Mouse (Mus musculus): ENCODE results near the gene Coro2a. TPM values are rescaled to one million over a fixed set of nuclear protein-coding genes. Genes with fewer than 3 reads are reported as not detected.

Coro2a gene
- total RNA-seq, 2 experiments from 2014 or later, result 3.3 to 15.9 TPM

DNA sequence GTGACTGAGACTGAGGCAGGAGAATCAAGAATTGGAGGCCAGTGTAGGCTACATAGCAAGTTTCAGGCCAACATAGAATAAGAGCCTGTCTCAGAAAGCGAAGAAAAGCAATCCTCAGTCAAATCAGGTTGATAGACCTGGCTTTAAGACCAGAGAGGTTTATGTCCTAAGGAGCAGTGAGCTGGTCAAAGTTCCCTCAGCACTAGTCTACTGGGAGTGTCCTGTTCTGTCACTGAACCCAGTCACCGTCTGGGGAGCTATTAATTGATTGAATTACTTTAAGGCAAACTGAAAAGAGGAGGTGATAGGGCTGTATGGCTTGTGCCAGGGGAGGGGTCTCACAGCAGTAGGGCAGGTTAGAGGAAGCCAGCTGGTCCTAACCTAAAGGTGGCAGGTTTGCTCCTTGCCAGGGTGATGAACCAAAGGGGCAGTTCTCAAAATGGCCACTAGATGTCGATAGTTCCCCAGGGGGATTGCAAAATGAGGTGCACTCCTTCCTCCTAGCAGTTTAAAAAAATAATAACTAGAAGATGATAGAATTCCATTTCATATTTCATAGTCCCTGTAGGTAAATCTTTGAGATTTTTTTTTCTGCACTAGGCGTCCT, 104.6 kb downstream of the Coro2a start:
- ATAC-seq (replicated peaks; ENCODE audit: low FRiP score, poor library complexity, severe bottlenecking), result peak; percentile 78

DNA sequence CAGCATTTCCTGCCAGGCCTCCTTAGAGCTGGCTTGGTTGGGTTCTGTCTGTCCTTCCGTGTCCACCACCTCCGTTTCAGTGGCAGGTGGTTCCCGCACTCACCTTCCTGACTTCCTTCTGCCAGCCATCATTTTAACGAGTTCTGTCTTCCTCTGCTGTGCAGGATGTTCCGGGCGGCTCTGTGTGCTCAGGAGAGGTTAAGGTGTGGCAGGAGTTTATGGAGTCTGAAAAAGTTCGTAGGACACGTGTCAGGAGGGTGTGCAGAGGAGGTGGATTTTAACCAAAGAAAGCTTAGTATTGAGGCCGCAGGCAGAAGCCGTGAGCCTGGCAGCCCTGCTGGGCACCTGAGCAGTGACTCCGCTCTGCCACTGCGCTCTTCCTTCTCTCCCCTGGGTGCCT, 106.5 kb downstream of the Coro2a start:
- no peak for ATAC-seq (replicated peaks; ENCODE audit: low FRiP score, poor library complexity, severe bottlenecking)

DNA sequence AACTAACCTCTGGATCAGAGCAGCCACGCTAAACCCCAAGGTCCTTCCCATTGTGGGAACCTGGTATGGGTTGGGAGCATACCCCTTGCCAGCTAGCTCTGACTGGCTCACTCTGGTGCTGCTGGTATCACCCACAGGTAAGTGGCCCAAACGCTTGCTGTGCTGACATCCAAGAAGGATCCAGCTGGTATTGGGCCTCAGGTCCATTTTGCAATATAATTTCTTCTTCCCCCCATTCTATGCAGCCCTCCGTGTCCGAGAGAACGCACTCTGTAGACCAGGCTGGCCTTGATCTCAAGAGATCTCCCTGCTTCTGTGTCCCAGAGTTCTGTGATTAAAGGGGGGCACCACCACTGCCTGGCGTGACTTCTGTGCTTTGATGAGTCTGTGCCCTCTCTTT, 108.9 kb downstream of the Coro2a start:
- ATAC-seq (replicated peaks; ENCODE audit: low FRiP score, poor library complexity, severe bottlenecking), result no peak

DNA sequence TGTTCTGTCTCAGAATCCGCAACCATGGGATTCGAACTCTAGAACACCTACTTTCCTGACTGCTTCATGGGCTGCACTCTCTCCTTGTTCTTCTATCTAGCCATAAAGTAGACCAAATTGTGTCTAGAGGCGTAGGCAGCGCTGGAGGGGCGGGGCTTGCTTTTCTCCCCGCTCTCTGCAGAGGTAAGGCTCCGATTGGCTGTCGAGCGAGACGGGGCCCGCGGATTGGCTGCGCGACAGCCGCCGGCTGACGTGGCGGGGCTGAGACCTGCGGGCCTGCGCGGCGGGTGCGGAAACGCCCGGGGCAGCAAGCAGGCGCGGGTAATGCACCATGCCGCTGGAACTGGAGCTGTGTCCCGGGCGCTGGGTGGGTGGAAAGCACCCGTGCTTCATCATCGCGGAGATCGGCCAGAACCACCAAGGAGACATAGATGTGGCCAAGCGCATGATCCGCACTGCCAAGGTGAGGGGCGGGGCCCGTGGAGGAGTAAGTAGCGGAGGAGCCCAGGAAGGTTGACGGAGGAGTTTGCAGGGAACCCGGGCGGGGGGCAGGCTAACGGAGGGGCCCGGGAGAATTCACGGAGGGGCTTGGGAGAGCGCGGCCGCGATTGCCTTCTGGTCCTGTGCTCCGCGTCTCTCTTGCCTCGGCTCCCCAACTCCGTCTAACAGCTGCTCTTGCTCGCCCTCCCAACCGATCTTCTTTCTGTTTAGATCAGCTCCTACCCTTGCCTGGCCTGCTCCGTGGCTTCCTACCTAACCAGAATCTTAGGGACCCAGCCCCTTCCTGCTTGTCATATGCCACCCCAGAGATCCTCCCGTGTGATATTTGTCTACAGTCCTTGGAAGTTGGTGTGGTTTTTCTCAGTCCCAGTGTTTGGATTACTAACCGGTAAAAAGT, 112.7 kb downstream of the Coro2a start, which contains the start of gene Nans:
Gene Nans, plus strand, starts transcription at position 221 of the 898 bp plus-strand sequence.
- peak; percentile 97 for ATAC-seq (replicated peaks; ENCODE audit: low FRiP score, poor library complexity, severe bottlenecking)

DNA sequence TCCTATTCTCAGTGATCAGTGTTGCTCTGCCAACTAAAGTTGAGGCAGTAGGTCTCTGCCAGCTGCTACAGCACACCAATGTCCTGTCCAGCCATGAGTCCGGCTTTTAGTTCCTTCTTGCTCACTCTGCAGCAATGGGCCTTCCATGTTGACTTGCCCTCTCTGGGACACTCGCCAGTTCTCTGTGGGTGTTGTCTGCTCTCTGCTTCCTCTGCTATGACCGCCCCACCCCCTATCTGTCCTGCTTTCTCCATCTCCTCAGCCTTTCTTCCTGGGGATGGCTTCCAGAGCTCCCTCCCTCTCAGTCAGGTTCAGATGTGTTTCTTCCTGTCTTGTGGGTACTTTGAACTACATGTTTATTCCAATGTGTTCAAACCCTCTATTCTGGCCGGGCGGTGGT, 114.7 kb downstream of the Coro2a start:
- ATAC-seq (replicated peaks; ENCODE audit: low FRiP score, poor library complexity, severe bottlenecking), result no peak

Other genes starting within 250 kb of the Coro2a start
- gene Trmo, start 212.8 kb downstream of the Coro2a start, total RNA-seq (2015; ENCODE audit: low replicate concordance), result 89.0 and 90.1 TPM in 2 replicates
- 49.6 and 97.9 TPM in 2 replicates for gene Trmo, start 212.8 kb downstream of the Coro2a start, total RNA-seq (2017; ENCODE audit: low replicate concordance)
- 1,402 and 1,484 TPM in 2 replicates for gene Hemgn, start 188.7 kb downstream of the Coro2a start, total RNA-seq (2015; ENCODE audit: low replicate concordance)
- 1,540 and 1,607 TPM in 2 replicates for gene Hemgn, start 188.7 kb downstream of the Coro2a start, total RNA-seq (2017; ENCODE audit: low replicate concordance)
- 1,527 and 1,581 TPM in 2 replicates for gene Anp32b, start 151.3 kb downstream of the Coro2a start, total RNA-seq (2015; ENCODE audit: low replicate concordance)
- gene Anp32b, start 151.3 kb downstream of the Coro2a start, total RNA-seq (2017; ENCODE audit: low replicate concordance), result 312 and 462 TPM in 2 replicates
- 25.6 and 32.4 TPM in 2 replicates for gene Nans, start 113.0 kb downstream of the Coro2a start, total RNA-seq (2015; ENCODE audit: low replicate concordance)
- 22.1 and 29.0 TPM in 2 replicates for gene Nans, start 113.0 kb downstream of the Coro2a start, total RNA-seq (2017; ENCODE audit: low replicate concordance)
- gene Trim14, start 66.1 kb downstream of the Coro2a start, total RNA-seq (2015; ENCODE audit: low replicate concordance), result 2.5 and 2.9 TPM in 2 replicates
- 9.2 TPM in 1 of 2 replicates, not detected in the other for gene Trim14, start 66.1 kb downstream of the Coro2a start, total RNA-seq (2017; ENCODE audit: low replicate concordance)
- 0.84 TPM in 1 of 2 replicates, not detected in the other for gene Tbc1d2, start 48.0 kb upstream of the Coro2a start, total RNA-seq (2015; ENCODE audit: low replicate concordance)
- gene Tbc1d2, start 48.0 kb upstream of the Coro2a start, total RNA-seq (2017; ENCODE audit: low replicate concordance), result 0.39 and 0.91 TPM in 2 replicates

All from erythroid progenitor cell, adult 5-6 weeks (primary cell).